Mouse (Mus musculus): ENCODE data around the gene Tbx5. TPM values are rescaled to one million over a fixed set of nuclear protein-coding genes. Genes with fewer than 3 reads are reported as not detected.

Tbx5 gene
- 0.14 and 0.74 TPM in 2 replicates for polyA plus RNA-seq (2015; fragmentation: Nextera tagmentation; extraction: Ambion mirVana)

DNA sequence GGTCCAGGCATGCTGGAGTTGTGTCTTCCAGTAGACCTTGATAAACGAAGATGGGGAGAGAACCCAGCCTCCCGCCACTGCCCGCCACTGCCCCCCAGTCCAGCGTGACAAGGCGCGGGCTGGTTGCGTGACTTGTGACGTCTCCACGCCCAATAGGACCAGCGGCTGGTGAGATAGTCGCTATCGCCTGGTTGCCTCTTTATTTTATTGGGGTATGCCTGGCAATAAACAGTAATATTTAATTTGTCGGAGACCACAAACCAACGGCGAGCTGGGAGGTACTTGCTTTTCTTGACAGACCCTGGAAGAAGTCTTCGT lies at the start of gene Tbx5:
Gene Tbx5, plus strand, starts transcription at position 190 of the 318 bp plus-strand sequence.
- ATAC-seq (ENCODE audit: low FRiP score, low TSS enrichment), result no peak
- Histone ChIP-seq H3K4me1 (ENCODE audit: insufficient read depth, low read length) (peaks cover 5% of the 10 kb centered on the region; the same call in 1 of the 2 replicates), H3K4me2 (replicated peaks; ENCODE audit: low read depth, low read length) (peak within 1 kb of the TSS; percentile 26; the same call in 1 of the 2 replicates), H3K27ac (ENCODE audit: low read length) (no peak within 1 kb of the TSS), H3K9ac (replicated peaks; ENCODE audit: low read length) (no peak within 1 kb of the TSS), H3K27me3 (ENCODE audit: insufficient read depth, low read length) (peaks cover 99% of the 10 kb centered on the region), H3K4me3 (ENCODE audit: low read length) (peak within 1 kb of the TSS; percentile 29), H3K9me3 (ENCODE audit: low read length) (no peaks in the 10 kb centered on the region), H3K36me3 (ENCODE audit: insufficient read depth, low read length) (no peaks in the 10 kb centered on the region)
- 1% methylated on average over 16 of the region's 16 CpGs for WGBS

DNA sequence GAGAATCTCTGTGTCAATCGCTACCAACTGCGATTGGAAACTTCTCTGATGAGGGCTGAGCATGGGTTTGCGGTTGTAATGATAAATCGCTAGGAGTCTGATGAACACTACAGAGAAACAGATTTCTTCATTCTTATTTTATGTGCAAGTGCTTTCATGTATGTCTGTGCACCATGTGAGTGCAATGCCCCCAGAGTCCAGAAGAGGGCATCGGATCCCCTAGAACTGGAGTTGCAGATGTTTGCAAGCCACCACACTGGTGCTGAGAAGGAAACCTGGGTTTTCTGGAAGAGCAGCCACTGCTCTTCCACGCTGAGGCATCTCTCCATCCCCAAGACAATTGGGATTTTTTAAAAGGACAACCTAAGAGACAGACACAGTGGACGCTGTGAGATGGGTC lies 46.5 kb upstream of the Tbx5 start:
- no peak overlapping the region for H3K4me3 ChIP-seq (ENCODE audit: low read length)
- H3K4me1 ChIP-seq (ENCODE audit: insufficient read depth, low read length), result no peaks in the 10 kb centered on the region
- H3K27me3 ChIP-seq (ENCODE audit: insufficient read depth, low read length), result peaks cover 10% of the 10 kb centered on the region
- H3K9me3 ChIP-seq (ENCODE audit: low read length), result peaks cover 11% of the 10 kb centered on the region
- H3K36me3 ChIP-seq (ENCODE audit: insufficient read depth, low read length), result no peaks in the 10 kb centered on the region
- no peak overlapping the region for H3K4me2 ChIP-seq (replicated peaks; ENCODE audit: low read depth, low read length)
- H3K9ac ChIP-seq (replicated peaks; ENCODE audit: low read length), result no peak overlapping the region
- no peak overlapping the region for H3K27ac ChIP-seq (ENCODE audit: low read length)
- ATAC-seq (ENCODE audit: low FRiP score, low TSS enrichment), result no peak
- 92% methylated on average over 7 of the region's 7 CpGs for WGBS

DNA sequence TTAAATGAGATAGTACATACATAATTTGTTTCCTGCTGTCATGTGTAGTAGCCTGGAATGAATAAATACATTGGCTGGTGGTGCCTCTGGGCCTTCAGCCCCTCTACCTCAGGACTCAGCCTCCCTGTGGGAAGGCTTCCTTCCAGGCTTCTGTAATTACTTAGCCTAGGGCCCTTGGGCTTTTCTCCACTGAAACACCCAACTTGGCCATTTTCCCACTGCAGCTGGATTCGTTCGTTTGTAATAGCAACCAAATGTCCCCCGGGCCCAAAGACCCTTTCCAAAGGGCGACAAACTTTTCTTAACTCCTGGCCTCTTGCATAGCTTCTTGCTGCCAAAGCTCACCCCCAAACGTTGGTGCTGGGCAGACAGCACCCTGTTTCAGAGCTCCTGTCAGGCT lies 40.8 kb upstream of the Tbx5 start:
- no peak for ATAC-seq (ENCODE audit: low FRiP score, low TSS enrichment)
- Histone ChIP-seq H3K4me2 (replicated peaks; ENCODE audit: low read depth, low read length) (no peak overlapping the region), H3K9me3 (ENCODE audit: low read length) (peaks cover 3% of the 10 kb centered on the region; the same call in 1 of the 2 replicates), H3K4me1 (ENCODE audit: insufficient read depth, low read length) (no peaks in the 10 kb centered on the region), H3K36me3 (ENCODE audit: insufficient read depth, low read length) (no peaks in the 10 kb centered on the region), H3K4me3 (ENCODE audit: low read length) (no peak overlapping the region), H3K9ac (replicated peaks; ENCODE audit: low read length) (no peak overlapping the region), H3K27me3 (ENCODE audit: insufficient read depth, low read length) (peaks cover 60% of the 10 kb centered on the region), H3K27ac (ENCODE audit: low read length) (no peak overlapping the region)
- 39% methylated on average over 5 of the region's 5 CpGs for whole genome bisulfite sequencing

DNA sequence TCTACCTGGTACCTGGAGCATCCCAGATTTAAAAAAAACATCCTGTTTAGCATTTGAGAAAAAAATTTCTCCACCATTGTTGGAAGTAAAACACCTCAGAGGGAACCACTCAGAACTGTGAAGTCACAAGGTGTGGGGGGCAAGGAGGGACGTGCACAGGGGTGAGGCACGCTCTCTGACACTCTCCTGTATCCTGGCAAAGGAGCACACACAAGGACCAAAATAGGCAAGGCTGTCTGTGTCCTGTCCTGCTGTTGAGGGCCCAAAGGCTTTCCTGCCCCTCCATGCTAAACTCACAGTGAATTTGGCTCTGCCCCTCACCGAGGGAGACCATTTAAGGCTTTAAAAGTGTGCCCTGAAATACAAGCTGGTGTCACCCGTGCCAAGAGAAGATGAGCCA lies 38.5 kb upstream of the Tbx5 start:
- H3K9ac ChIP-seq (replicated peaks; ENCODE audit: low read length), result no peak overlapping the region
- no peak overlapping the region for H3K4me3 ChIP-seq (ENCODE audit: low read length)
- H3K9me3 ChIP-seq (ENCODE audit: low read length), result peaks cover 3% of the 10 kb centered on the region; the same call in 1 of the 2 replicates
- no peaks in the 10 kb centered on the region for H3K4me1 ChIP-seq (ENCODE audit: insufficient read depth, low read length)
- peaks cover 81% of the 10 kb centered on the region for H3K27me3 ChIP-seq (ENCODE audit: insufficient read depth, low read length)
- H3K4me2 ChIP-seq (replicated peaks; ENCODE audit: low read depth, low read length), result no peak overlapping the region
- H3K27ac ChIP-seq (ENCODE audit: low read length), result no peak overlapping the region
- WGBS, result 7% methylated on average over 4 of the region's 4 CpGs
- no peak for ATAC-seq (ENCODE audit: low FRiP score, low TSS enrichment)
- no peaks in the 10 kb centered on the region for H3K36me3 ChIP-seq (ENCODE audit: insufficient read depth, low read length)

GRCm38 (mm10) chr5:119795376-119795775 lies 37.1 kb upstream of the Tbx5 start:
- no peak for ATAC-seq (ENCODE audit: low FRiP score, low TSS enrichment)
- Histone ChIP-seq H3K4me1 (ENCODE audit: insufficient read depth, low read length) (no peaks in the 10 kb centered on the region), H3K9me3 (ENCODE audit: low read length) (no peaks in the 10 kb centered on the region), H3K9ac (replicated peaks; ENCODE audit: low read length) (no peak overlapping the region), H3K4me2 (replicated peaks; ENCODE audit: low read depth, low read length) (no peak overlapping the region), H3K36me3 (ENCODE audit: insufficient read depth, low read length) (no peaks in the 10 kb centered on the region), H3K4me3 (ENCODE audit: low read length) (no peak overlapping the region), H3K27ac (ENCODE audit: low read length) (no peak overlapping the region), H3K27me3 (ENCODE audit: insufficient read depth, low read length) (peaks cover 92% of the 10 kb centered on the region)
- 2% methylated on average over 6 of the region's 6 CpGs for WGBS

GRCm38 (mm10) chr5:119795777-119796176 lies 36.7 kb upstream of the Tbx5 start:
- WGBS, result 3% methylated on average over 3 of the region's 3 CpGs
- Histone ChIP-seq H3K27me3 (ENCODE audit: insufficient read depth, low read length) (peaks cover 96% of the 10 kb centered on the region), H3K4me1 (ENCODE audit: insufficient read depth, low read length) (no peaks in the 10 kb centered on the region), H3K9me3 (ENCODE audit: low read length) (no peaks in the 10 kb centered on the region), H3K36me3 (ENCODE audit: insufficient read depth, low read length) (no peaks in the 10 kb centered on the region), H3K27ac (ENCODE audit: low read length) (no peak overlapping the region), H3K4me2 (replicated peaks; ENCODE audit: low read depth, low read length) (no peak overlapping the region), H3K4me3 (ENCODE audit: low read length) (no peak overlapping the region), H3K9ac (replicated peaks; ENCODE audit: low read length) (no peak overlapping the region)
- ATAC-seq (ENCODE audit: low FRiP score, low TSS enrichment), result no peak

- Histone ChIP-seq H3K4me1 (ENCODE audit: insufficient read depth, low read length) (no peaks in the 10 kb centered on the region), H3K9ac (replicated peaks; ENCODE audit: low read length) (no peak overlapping the region), H3K27ac (ENCODE audit: low read length) (no peak overlapping the region), H3K36me3 (ENCODE audit: insufficient read depth, low read length) (no peaks in the 10 kb centered on the region), H3K4me3 (ENCODE audit: low read length) (no peak overlapping the region), H3K27me3 (ENCODE audit: insufficient read depth, low read length) (peaks cover 99% of the 10 kb centered on the region), H3K4me2 (replicated peaks; ENCODE audit: low read depth, low read length) (no peak overlapping the region), H3K9me3 (ENCODE audit: low read length) (no peaks in the 10 kb centered on the region)
- WGBS, result 2% methylated on average over 33 of the region's 33 CpGs
- ATAC-seq (ENCODE audit: low FRiP score, low TSS enrichment), result no peak
These were observed 35.9 kb upstream of the Tbx5 start for GRCm38 (mm10) chr5:119796443-119797160.

DNA sequence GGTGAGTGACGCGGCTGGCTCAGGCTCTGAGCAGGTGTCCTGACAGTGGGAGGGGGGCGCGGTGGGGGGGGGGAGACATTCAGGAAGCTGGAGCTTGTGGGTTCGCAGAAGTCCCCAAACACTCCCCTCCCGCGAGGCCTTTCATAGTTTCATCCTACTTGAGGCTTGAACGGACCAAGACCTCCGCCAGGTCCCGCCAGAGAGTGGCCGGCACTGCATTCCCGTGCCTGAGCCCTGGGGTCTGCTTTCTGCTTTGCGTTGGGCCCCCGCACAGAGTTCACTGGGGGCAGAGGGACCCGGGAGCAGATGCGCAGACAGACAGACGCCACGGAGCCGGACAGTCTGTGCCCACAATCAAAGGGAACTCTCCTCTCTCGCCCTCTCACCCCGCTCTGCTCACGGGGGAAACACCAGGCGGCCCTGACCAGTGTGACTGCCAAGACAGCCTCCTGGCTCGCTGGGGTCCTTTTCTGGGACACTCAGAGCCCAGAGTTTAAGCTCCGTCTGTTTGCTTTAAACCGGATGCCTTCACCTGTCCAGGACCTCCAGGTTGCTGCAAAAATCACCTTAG lies 34.8 kb upstream of the Tbx5 start:
- Histone ChIP-seq H3K27ac (ENCODE audit: low read length) (no peak overlapping the region), H3K4me3 (ENCODE audit: low read length) (no peak overlapping the region), H3K4me2 (replicated peaks; ENCODE audit: low read depth, low read length) (no peak overlapping the region), H3K9ac (replicated peaks; ENCODE audit: low read length) (no peak overlapping the region), H3K36me3 (ENCODE audit: insufficient read depth, low read length) (no peaks in the 10 kb centered on the region), H3K27me3 (ENCODE audit: insufficient read depth, low read length) (peaks cover 100% of the 10 kb centered on the region), H3K9me3 (ENCODE audit: low read length) (no peaks in the 10 kb centered on the region), H3K4me1 (ENCODE audit: insufficient read depth, low read length) (no peaks in the 10 kb centered on the region)
- WGBS, result 1% methylated on average over 26 of the region's 26 CpGs
- no peak for ATAC-seq (ENCODE audit: low FRiP score, low TSS enrichment)

GRCm38 (mm10) chr5:119798261-119798660 lies 34.2 kb upstream of the Tbx5 start:
- Histone ChIP-seq H3K4me1 (ENCODE audit: insufficient read depth, low read length) (no peaks in the 10 kb centered on the region), H3K9ac (replicated peaks; ENCODE audit: low read length) (no peak overlapping the region), H3K4me2 (replicated peaks; ENCODE audit: low read depth, low read length) (no peak overlapping the region), H3K27me3 (ENCODE audit: insufficient read depth, low read length) (peaks cover 100% of the 10 kb centered on the region), H3K9me3 (ENCODE audit: low read length) (no peaks in the 10 kb centered on the region), H3K27ac (ENCODE audit: low read length) (no peak overlapping the region), H3K36me3 (ENCODE audit: insufficient read depth, low read length) (no peaks in the 10 kb centered on the region), H3K4me3 (ENCODE audit: low read length) (no peak overlapping the region)
- no peak for ATAC-seq (ENCODE audit: low FRiP score, low TSS enrichment)
- 8% methylated on average over 4 of the region's 4 CpGs for WGBS

DNA sequence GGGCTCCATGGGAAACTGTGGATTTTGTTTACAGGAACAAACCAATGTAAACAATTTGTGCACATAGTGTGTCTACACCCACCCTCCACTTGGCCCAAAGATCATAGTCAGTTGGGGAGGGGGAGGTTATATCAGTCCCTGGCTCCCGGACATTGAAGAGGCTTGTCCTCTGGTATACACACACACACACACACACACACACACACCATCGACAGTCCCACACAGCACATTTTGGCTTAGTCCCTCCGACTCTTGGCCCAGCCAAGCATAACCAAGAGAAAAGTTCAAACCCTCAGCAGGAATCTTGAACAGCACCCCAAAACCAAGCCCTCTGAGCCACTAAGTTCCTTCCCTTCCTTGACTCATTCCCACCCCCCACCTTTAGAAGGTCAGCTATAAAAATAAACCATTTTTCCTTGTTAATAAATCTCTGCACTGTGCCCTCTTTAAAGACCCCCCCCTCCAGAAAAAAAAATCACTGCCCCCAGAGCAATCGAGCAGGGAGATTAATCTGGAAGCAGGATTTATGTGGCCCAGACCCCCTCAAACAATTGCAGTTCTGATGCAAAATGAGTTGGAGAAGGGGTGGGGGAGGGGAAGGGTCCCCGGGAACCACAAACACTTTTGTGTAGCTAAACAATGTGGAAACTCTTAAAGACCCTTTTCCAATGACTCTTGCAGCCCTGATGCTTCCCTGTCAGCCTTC lies 33.6 kb upstream of the Tbx5 start:
- peaks cover 100% of the 10 kb centered on the region for H3K27me3 ChIP-seq (ENCODE audit: insufficient read depth, low read length)
- no peaks in the 10 kb centered on the region for H3K9me3 ChIP-seq (ENCODE audit: low read length)
- H3K36me3 ChIP-seq (ENCODE audit: insufficient read depth, low read length), result no peaks in the 10 kb centered on the region
- no peak for ATAC-seq (ENCODE audit: low FRiP score, low TSS enrichment)
- H3K4me2 ChIP-seq (replicated peaks; ENCODE audit: low read depth, low read length), result no peak overlapping the region
- no peak overlapping the region for H3K4me3 ChIP-seq (ENCODE audit: low read length)
- H3K4me1 ChIP-seq (ENCODE audit: insufficient read depth, low read length), result no peaks in the 10 kb centered on the region
- no peak overlapping the region for H3K27ac ChIP-seq (ENCODE audit: low read length)
- no peak overlapping the region for H3K9ac ChIP-seq (replicated peaks; ENCODE audit: low read length)
- WGBS, result 0% methylated on average over 5 of the region's 5 CpGs
